Mouse (Mus musculus): ENCODE results near the gene Tmc3. TPM values are rescaled to one million over a fixed set of nuclear protein-coding genes. Genes with fewer than 3 reads are reported as not detected.

Tmc3 gene
- polyA plus RNA-seq, 1 experiment from 2014 or later: 0.26 TPM

DNA sequence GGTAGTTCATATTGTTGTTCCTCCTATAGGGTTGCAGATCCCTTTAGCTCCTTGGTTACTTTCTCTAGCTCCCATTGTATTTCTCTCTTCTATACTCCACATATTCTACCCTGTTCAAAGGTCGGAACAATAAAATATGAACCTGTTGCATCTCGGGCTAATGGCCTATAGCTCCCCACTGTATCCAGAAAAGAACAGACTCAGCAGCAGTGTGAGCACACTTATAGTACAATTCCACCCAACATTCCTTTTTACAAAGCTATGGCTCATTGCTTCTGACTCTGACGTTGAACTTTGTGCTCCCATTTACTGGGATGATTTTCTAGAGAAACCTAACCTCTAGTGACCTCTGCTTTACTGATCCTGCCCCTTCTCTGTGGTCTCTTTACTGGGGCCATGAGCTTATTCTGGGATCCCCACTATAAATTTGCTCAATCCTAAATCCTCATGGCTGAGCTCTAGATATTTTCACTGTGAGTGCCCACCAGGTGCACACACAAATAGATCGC is 81.4 kb downstream of the Tmc3 start:
- Histone ChIP-seq H3K4me1 (no peaks in the 10 kb centered on the region), H3K4me2 (no peak overlapping the region), H3K9me3 (no peaks in the 10 kb centered on the region), H3K27me3 (no peaks in the 10 kb centered on the region), H3K27ac (no peak overlapping the region), H3K4me3 (replicated peaks) (no peak overlapping the region), H3K9ac (no peak overlapping the region), H3K36me3 (replicated peaks) (no peaks in the 10 kb centered on the region)
- 86% methylated on average over 4 of the region's 4 CpGs for WGBS
- ATAC-seq (ENCODE audit: low FRiP score): no peak

DNA sequence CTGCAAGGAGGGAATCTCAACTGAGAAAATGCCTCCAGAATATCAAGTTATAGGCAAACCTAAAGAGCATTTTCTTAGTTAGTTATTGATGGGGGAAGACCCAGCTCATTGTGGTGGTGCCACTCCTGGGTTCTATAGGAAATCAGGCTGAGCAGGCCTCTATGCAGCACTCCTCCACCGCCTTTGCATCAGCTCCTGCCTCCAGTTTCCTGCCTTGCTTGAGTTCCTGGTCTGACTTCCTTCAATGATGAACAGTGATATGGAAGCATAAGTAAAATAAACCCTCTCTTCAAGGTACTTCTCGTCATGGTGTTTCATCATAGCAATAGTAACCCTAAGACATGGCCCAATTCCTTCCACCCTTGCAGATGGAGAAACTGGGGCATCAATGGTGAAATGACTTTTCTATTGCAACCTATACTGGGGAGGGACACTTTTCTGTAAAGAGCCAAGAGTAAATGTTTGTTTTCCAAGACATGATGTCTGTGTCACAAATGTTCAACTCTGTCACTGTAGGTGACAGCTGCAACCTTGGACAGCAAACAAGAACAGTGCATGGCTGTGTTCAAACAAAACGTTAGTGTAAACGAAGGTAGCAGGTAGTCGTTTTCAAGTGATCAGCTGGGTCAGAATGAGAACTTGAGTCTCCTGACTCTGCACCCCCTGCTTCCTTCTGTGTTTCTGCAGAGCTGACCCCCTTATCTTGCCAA is 83.4 kb downstream of the Tmc3 start:
- Histone ChIP-seq H3K4me2 (no peak overlapping the region), H3K27ac (no peak overlapping the region), H3K36me3 (replicated peaks) (no peaks in the 10 kb centered on the region), H3K9me3 (no peaks in the 10 kb centered on the region), H3K27me3 (no peaks in the 10 kb centered on the region), H3K9ac (no peak overlapping the region), H3K4me3 (replicated peaks) (no peak overlapping the region), H3K4me1 (no peaks in the 10 kb centered on the region)
- WGBS: 88% methylated on average over 5 of the region's 5 CpGs
- ATAC-seq (ENCODE audit: low FRiP score): no peak

DNA sequence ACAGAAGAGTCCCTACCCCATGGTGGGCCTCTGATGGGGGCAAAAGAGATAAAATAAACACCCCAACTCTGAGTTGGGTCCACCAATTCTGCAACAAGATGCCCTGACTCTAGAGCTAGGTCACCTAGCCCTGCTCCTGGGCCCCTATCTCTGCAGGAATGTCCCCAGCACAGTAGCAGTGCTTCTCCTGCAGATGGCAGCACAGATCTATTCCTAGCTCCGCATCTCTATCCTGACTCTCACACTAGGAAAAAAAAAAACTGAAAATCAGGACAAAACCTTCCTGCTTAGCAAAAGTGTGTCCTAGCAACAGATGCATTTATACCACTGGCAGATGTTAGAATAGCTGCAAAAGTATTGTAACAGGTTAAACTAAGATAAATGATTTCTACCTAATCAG is 84.0 kb downstream of the Tmc3 start:
- WGBS: 23% methylated on average over 1 of the region's 1 CpGs
- Histone ChIP-seq H3K27me3 (no peaks in the 10 kb centered on the region), H3K4me3 (replicated peaks) (no peak overlapping the region), H3K4me2 (no peak overlapping the region), H3K9ac (no peak overlapping the region), H3K4me1 (no peaks in the 10 kb centered on the region), H3K9me3 (no peaks in the 10 kb centered on the region), H3K27ac (no peak overlapping the region), H3K36me3 (replicated peaks) (no peaks in the 10 kb centered on the region)
- peak; percentile 61; the same call in 1 of the 2 replicates for ATAC-seq (ENCODE audit: low FRiP score)

DNA sequence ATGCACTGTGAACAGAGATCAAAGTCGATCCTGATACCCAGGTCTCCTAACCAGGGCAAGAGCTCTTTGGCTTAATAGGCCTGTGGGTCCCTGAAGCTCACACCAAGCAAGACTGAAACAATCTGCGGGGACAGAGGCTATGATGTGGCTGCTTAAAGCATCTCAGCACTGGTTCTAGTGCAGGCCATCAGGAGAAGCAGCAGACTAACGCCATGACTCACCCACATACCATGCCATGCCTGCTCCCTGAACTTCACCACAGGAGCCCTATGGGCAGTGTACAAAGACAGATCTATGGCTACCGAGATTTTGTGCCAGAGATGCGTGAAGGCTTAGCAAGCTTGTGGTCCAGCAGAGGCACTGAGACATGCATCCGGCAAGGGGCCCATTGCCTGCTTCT is 86.8 kb downstream of the Tmc3 start:
- no peaks in the 10 kb centered on the region for H3K36me3 ChIP-seq (replicated peaks)
- ATAC-seq (ENCODE audit: low FRiP score): no peak
- no peaks in the 10 kb centered on the region for H3K27me3 ChIP-seq
- H3K27ac ChIP-seq: no peak overlapping the region
- H3K4me1 ChIP-seq: no peaks in the 10 kb centered on the region
- no peaks in the 10 kb centered on the region for H3K9me3 ChIP-seq
- H3K4me2 ChIP-seq: no peak overlapping the region
- no peak overlapping the region for H3K9ac ChIP-seq
- H3K4me3 ChIP-seq (replicated peaks): no peak overlapping the region
- 91% methylated on average over 6 of the region's 6 CpGs for WGBS

Other genes with a start within 250 kb of the Tmc3 start
- gene Stard5, start 47.0 kb downstream of the Tmc3 start, polyA plus RNA-seq (2016; fragmentation: Nextera tagmentation; extraction: Ambion mirVana): 11.6 and 11.8 TPM in 2 replicates
- 0.86 and 0.95 TPM in 2 replicates for gene Il16, start 160.8 kb downstream of the Tmc3 start, polyA plus RNA-seq (2016; fragmentation: Nextera tagmentation; extraction: Ambion mirVana)
- gene Cfap161, start 210.0 kb downstream of the Tmc3 start, polyA plus RNA-seq (2016; fragmentation: Nextera tagmentation; extraction: Ambion mirVana): 0.28 and 0.49 TPM in 2 replicates